Mouse (Mus musculus) cerebellum, adult 2 months (tissue): ENCODE measurements at regions not wholly inside any gene's neighbourhood (a gene's known extent, or its start where the extent isn't known, plus 50 kb on each side); places are given as distances from the start of the nearest gene placed in this dataset.

ENCODE experiments used
- CTCF ChIP-seq: fragments of 200-500 bp; IDR thresholded peaks from 2 replicates; pipeline ENCODE4 v1.5.1; 2011; ENCODE audit warnings: low read depth, mild to moderate bottlenecking, control low read depth, low read length, moderate library complexity, borderline replicate concordance; ENCODE audit not compliant: insufficient read depth
- POLR2A ChIP-seq: fragments of 200-500 bp; IDR thresholded peaks from 2 replicates; pipeline ENCODE4 v1.6.1; 2011; ENCODE audit warnings: low read length, control low read depth, borderline replicate concordance; ENCODE audit not compliant: insufficient read depth

DNA sequence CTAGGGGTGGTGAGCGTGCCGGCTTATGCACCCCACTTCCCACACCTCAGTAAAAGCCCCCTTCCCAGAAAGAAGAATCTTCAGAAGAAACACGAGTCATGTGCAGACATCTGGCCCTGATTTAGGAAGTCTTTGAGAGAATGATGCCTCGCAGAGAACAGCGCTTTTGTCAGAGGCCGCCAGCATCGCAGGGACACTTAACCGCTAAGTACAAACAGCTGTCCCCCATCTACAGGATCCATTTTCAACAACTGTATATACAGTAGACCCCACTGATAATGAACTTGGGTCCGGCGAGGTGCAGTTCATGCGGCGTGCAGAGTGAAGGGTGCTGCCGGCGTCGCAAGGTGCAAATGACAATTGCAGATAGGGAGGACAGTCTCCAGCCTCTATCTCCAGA, 85.4 kb upstream of the Rbm19 start:
- no peak for TF ChIP-seq CTCF
- TF ChIP-seq POLR2A, result no peak
